In genomic region chr4:103214925-103215820, GRCm38 (mm10) we compare ENCODE assay signal across 8 mouse cellular contexts. TPM values are rescaled to one million over a fixed set of nuclear protein-coding genes. Genes with fewer than 3 reads are reported as not detected.
A peak's percentile ranks its signal among the peaks of the same experiment; 100 is the strongest.
DNase-seq lines count a peak whose midpoint lies in the region; ATAC-seq and TF ChIP-seq lines count a peak whose summit lies in the region.

TSS of gene Slc35d1 (minus strand) at chr4:103215164.

- peak; percentile 95 for DNase-seq in brain, embryonic 14.5 days (ENCODE audit: low read depth)
- peak; percentile 90 for DNase-seq in kidney, postnatal 10 days
- DNase-seq in liver, embryonic 13.5 days: peak; percentile 59
- DNase-seq in neural tube, embryonic 11.5 days (ENCODE audit: low spot score): peak; percentile 92

- peaks cover 34% of the 10 kb centered on the region for H3K4me1 ChIP-seq in erythroblast, embryonic 14.5 days (ENCODE audit: control insufficient read depth)
- peaks cover 21% of the 10 kb centered on the region for H3K4me1 ChIP-seq in heart, embryonic 13.5 days
- peaks cover 31% of the 10 kb centered on the region for H3K4me1 ChIP-seq in liver, embryonic 13.5 days (replicated peaks)
- no peaks in the 10 kb centered on the region for H3K4me1 ChIP-seq in neural tube, embryonic 11.5 days (ENCODE audit: control insufficient read depth, insufficient read depth, low read length)
- H3K4me1 ChIP-seq in stomach, embryonic 16.5 days (ENCODE audit: control insufficient read depth, insufficient read depth, low read length): 0 out of 2 replicates have a peak, but pooled peaks cover 15% of the 10 kb centered on the region

- TF ChIP-seq POLR2A in brain, embryonic 14.5 days (IDR thresholded peaks at IDR 0.05; ENCODE audit: borderline replicate concordance, extremely low read depth, insufficient read depth, insufficient read length, poor library complexity, severe bottlenecking): peak; percentile 94

- H3K27ac ChIP-seq in heart, embryonic 13.5 days (replicated peaks): peak within 1 kb of the TSS; percentile 96
- peak within 1 kb of the TSS; percentile 92 for H3K27ac ChIP-seq in liver, embryonic 13.5 days
- peak within 1 kb of the TSS; percentile 93 for H3K27ac ChIP-seq in neural tube, embryonic 11.5 days (ENCODE audit: low read depth, low read length)
- peak within 1 kb of the TSS; percentile 98 for H3K27ac ChIP-seq in stomach, embryonic 16.5 days (ENCODE audit: low read length)

- H3K9me3 ChIP-seq in erythroblast, embryonic 14.5 days (ENCODE audit: control insufficient read depth, low read length): no peaks in the 10 kb centered on the region
- H3K9me3 ChIP-seq in heart, embryonic 13.5 days: no peaks in the 10 kb centered on the region
- H3K9me3 ChIP-seq in liver, embryonic 13.5 days (replicated peaks): no peaks in the 10 kb centered on the region
- no peaks in the 10 kb centered on the region for H3K9me3 ChIP-seq in neural tube, embryonic 11.5 days (ENCODE audit: control insufficient read depth, low read length)
- no peaks in the 10 kb centered on the region for H3K9me3 ChIP-seq in stomach, embryonic 16.5 days (replicated peaks; ENCODE audit: control insufficient read depth, low read length)

- no peaks in the 10 kb centered on the region for H3K27me3 ChIP-seq in erythroblast, embryonic 14.5 days (ENCODE audit: control insufficient read depth)
- no peaks in the 10 kb centered on the region for H3K27me3 ChIP-seq in heart, embryonic 13.5 days (replicated peaks)
- H3K27me3 ChIP-seq in liver, embryonic 13.5 days: no peaks in the 10 kb centered on the region
- no peaks in the 10 kb centered on the region for H3K27me3 ChIP-seq in neural tube, embryonic 11.5 days (ENCODE audit: control insufficient read depth, insufficient read depth, low read length)
- H3K27me3 ChIP-seq in stomach, embryonic 16.5 days (ENCODE audit: control insufficient read depth, insufficient read depth, low read length): no peaks in the 10 kb centered on the region

- H3K4me2 ChIP-seq in heart, embryonic 13.5 days: peak within 1 kb of the TSS; percentile 76
- peak within 1 kb of the TSS; percentile 90 for H3K4me2 ChIP-seq in liver, embryonic 13.5 days
- H3K4me2 ChIP-seq in neural tube, embryonic 11.5 days (ENCODE audit: low read depth): peak within 1 kb of the TSS; percentile 54
- peak within 1 kb of the TSS; percentile 62 for H3K4me2 ChIP-seq in stomach, embryonic 16.5 days (ENCODE audit: low read depth, low read length)

- WGBS in heart, embryonic 13.5 days: 3% methylated on average over 40 of the region's 70 CpGs
- WGBS in liver, embryonic 13.5 days (ENCODE audit: insufficient replicate concordance): 2% methylated on average over 70 of the region's 70 CpGs
- 3% methylated on average over 56 of the region's 70 CpGs for WGBS in neural tube, embryonic 11.5 days
- 1% methylated on average over 67 of the region's 70 CpGs for whole genome bisulfite sequencing in stomach, embryonic 16.5 days

- peak within 1 kb of the TSS; percentile 96 for H3K9ac ChIP-seq in heart, embryonic 13.5 days
- peak within 1 kb of the TSS; percentile 98 for H3K9ac ChIP-seq in liver, embryonic 13.5 days
- peak within 1 kb of the TSS; percentile 97 for H3K9ac ChIP-seq in neural tube, embryonic 11.5 days (ENCODE audit: low read length)
- peak within 1 kb of the TSS; percentile 98 for H3K9ac ChIP-seq in stomach, embryonic 16.5 days (ENCODE audit: low read length)

- peak within 1 kb of the TSS; percentile 99 for H3K4me3 ChIP-seq in erythroblast, embryonic 14.5 days (replicated peaks)
- peak within 1 kb of the TSS; percentile 95 for H3K4me3 ChIP-seq in heart, embryonic 13.5 days
- H3K4me3 ChIP-seq in liver, embryonic 13.5 days (replicated peaks): peak within 1 kb of the TSS; percentile 94
- peak within 1 kb of the TSS; percentile 88 for H3K4me3 ChIP-seq in neural tube, embryonic 11.5 days (ENCODE audit: low read depth, low read length)
- peak within 1 kb of the TSS; percentile 97 for H3K4me3 ChIP-seq in stomach, embryonic 16.5 days (replicated peaks; ENCODE audit: low read length)

- TF ChIP-seq CTCF in brain, embryonic 14.5 days (IDR thresholded peaks at IDR 0.05; ENCODE audit: borderline replicate concordance, extremely low read depth, insufficient read depth, insufficient read length): peak; percentile 31; the same call in 1 of the 2 replicates

- H3K36me3 ChIP-seq in erythroblast, embryonic 14.5 days (ENCODE audit: control insufficient read depth): peaks cover 18% of the 10 kb centered on the region
- H3K36me3 ChIP-seq in heart, embryonic 13.5 days: peaks cover 10% of the 10 kb centered on the region
- peaks cover 14% of the 10 kb centered on the region for H3K36me3 ChIP-seq in liver, embryonic 13.5 days
- no peaks in the 10 kb centered on the region for H3K36me3 ChIP-seq in neural tube, embryonic 11.5 days (ENCODE audit: control insufficient read depth, insufficient read depth, low read length)
- no peaks in the 10 kb centered on the region for H3K36me3 ChIP-seq in stomach, embryonic 16.5 days (ENCODE audit: control insufficient read depth, insufficient read depth, low read length)

- ATAC-seq in CD4-positive, CD25-positive, alpha-beta regulatory T cell, adult 4 months: peak; percentile 42
- peak; percentile 64 for ATAC-seq in heart, embryonic 13.5 days (ENCODE audit: extremely low read depth, insufficient number of reproducible peaks, low FRiP score, low TSS enrichment)
- ATAC-seq in liver, embryonic 13.5 days (ENCODE audit: low read depth): peak; percentile 88
- ATAC-seq in neural tube, embryonic 11.5 days (ENCODE audit: insufficient read depth, low FRiP score, low TSS enrichment): peak; percentile 96
- peak; percentile 91 for ATAC-seq in stomach, embryonic 16.5 days (ENCODE audit: insufficient read depth, low FRiP score)

RNA-seq across cellular contexts. Expression of gene Slc35d1, which starts in this region (rescaled TPM):
- polyA plus RNA-seq in CD4-positive, CD25-positive, alpha-beta regulatory T cell, adult 4 months (2017; shearing (Covaris generic)): 10 to 100 TPM; 45.3 to 48.8 TPM
- 6.4 and 8.4 TPM in 2 replicates for polyA plus RNA-seq in brain, embryonic 14.5 days (2012; rRNA removed)
- polyA plus RNA-seq in erythroblast, embryonic 14.5 days (2012): 0.20 and 0.28 TPM in 2 replicates
- polyA plus RNA-seq in heart, embryonic 13.5 days (2015; fragmentation: Nextera tagmentation; extraction: Ambion mirVana): 5.3 and 5.9 TPM in 2 replicates
- 4.6 and 5.7 TPM in 2 replicates for polyA plus RNA-seq in liver, embryonic 13.5 days (2015; fragmentation: Nextera tagmentation; extraction: Ambion mirVana)
- 12.0 TPM in 2 replicates for polyA plus RNA-seq in neural tube, embryonic 11.5 days (2014; fragmentation: Nextera tagmentation; extraction: Ambion mirVana)
- 6.9 and 9.0 TPM in 2 replicates for polyA plus RNA-seq in stomach, embryonic 16.5 days (2015; fragmentation: Nextera tagmentation; extraction: Ambion mirVana)

Comparison
In these comparisons a context has a peak if more than half of its experiments do, and no peak if none do; other contexts are left out.
1. Peak in every context shown above with its lines: DNase-seq, ATAC-seq, H3K4me3 ChIP-seq and H3K27ac ChIP-seq.
2. ATAC-seq: peak in every context shown above with its lines; median percentile 96 in neural tube, embryonic 11.5 days; 91 in stomach, embryonic 16.5 days; 88 in liver, embryonic 13.5 days; 64 in heart, embryonic 13.5 days; 42 in CD4-positive, CD25-positive, alpha-beta regulatory T cell, adult 4 months.